Mouse (Mus musculus) intestine, postnatal 0 days (tissue): Measurements from ENCODE around the gene Pgc. TPM values are rescaled to one million over a fixed set of nuclear protein-coding genes. Genes with fewer than 3 reads are reported as not detected.

Experiments
- ATAC-seq: fragments of 200-750 bp; cut with Nextera tagmentation; 2 replicates; pipeline ENCODE4 v1.8.0; 2017; ENCODE audit warnings: mild to moderate bottlenecking, moderate TSS enrichment, moderate library complexity
- H3K27ac ChIP-seq: fragments of 300-500 bp; sonication (generic); 2 replicates; pipeline ENCODE4 v1.5.1; 2014; ENCODE audit warnings: mild to moderate bottlenecking, low read depth, low read length, moderate library complexity
- H3K27me3 ChIP-seq: fragments of 300-500 bp; sonication (generic); replicated peaks from 2 replicates; pipeline ENCODE4 v1.6.1; 2014; ENCODE audit warnings: low read length, mixed read lengths; ENCODE audit not compliant: control insufficient read depth, insufficient read depth
- H3K36me3 ChIP-seq: fragments of 300-500 bp; sonication (generic); 2 replicates; pipeline ENCODE4 v1.6.1; 2014; ENCODE audit warnings: mild to moderate bottlenecking, moderate library complexity; ENCODE audit not compliant: control insufficient read depth, insufficient read depth
- H3K4me1 ChIP-seq: fragments of 300-500 bp; sonication (generic); replicated peaks from 2 replicates; pipeline ENCODE4 v1.6.1; 2014; ENCODE audit warnings: antibody characterized with exemption, low read length, mixed read lengths; ENCODE audit not compliant: control insufficient read depth, insufficient read depth
- H3K4me2 ChIP-seq: fragments of 300-500 bp; sonication (generic); replicated peaks from 2 replicates; pipeline ENCODE4 v1.6.1; 2014; ENCODE audit warnings: low read depth, mild to moderate bottlenecking, moderate library complexity
- H3K4me3 ChIP-seq: fragments of 300-500 bp; sonication (generic); 2 replicates; pipeline ENCODE4 v1.5.1; 2014; ENCODE audit warnings: low read depth, low read length
- H3K9ac ChIP-seq: fragments of 300-500 bp; sonication (generic); 2 replicates; pipeline ENCODE4 v1.6.1; 2014; ENCODE audit warnings: mild to moderate bottlenecking, low read depth, low read length
- H3K9me3 ChIP-seq: fragments of 300-500 bp; sonication (generic); 2 replicates; pipeline ENCODE4 v1.6.1; 2016; ENCODE audit warnings: mixed run types; ENCODE audit not compliant: control insufficient read depth
- CTCF ChIP-seq: sonication (generic); IDR thresholded peaks from 2 replicates; pipeline ENCODE4 v1.5.1; 2016; ENCODE audit warnings: low read depth, mild to moderate bottlenecking, control low read depth, antibody characterized with exemption, moderate library complexity
- WGBS: fragments of 180-500 bp; shearing (Covaris S2); extraction: QIAGEN DNeasy Blood & Tissue Kit; methylation state at CpG from one replicate; pipeline ENCODE4 v1.1.7; 2014; 5-methylcytosine and 5-hydroxymethylcytosine counted together
- polyA plus RNA-seq: library from polyadenylated mRNA; unstranded; fragments of >200 nt; fragmentation: Nextera tagmentation; extraction: Ambion mirVana; gene quantifications from 2 replicates; pipeline ENCODE4 v1.2.1, GENCODE M21; 2015

The Pgc gene
- polyA plus RNA-seq, 1 experiment from 2014 or later: 7.4 TPM

DNA sequence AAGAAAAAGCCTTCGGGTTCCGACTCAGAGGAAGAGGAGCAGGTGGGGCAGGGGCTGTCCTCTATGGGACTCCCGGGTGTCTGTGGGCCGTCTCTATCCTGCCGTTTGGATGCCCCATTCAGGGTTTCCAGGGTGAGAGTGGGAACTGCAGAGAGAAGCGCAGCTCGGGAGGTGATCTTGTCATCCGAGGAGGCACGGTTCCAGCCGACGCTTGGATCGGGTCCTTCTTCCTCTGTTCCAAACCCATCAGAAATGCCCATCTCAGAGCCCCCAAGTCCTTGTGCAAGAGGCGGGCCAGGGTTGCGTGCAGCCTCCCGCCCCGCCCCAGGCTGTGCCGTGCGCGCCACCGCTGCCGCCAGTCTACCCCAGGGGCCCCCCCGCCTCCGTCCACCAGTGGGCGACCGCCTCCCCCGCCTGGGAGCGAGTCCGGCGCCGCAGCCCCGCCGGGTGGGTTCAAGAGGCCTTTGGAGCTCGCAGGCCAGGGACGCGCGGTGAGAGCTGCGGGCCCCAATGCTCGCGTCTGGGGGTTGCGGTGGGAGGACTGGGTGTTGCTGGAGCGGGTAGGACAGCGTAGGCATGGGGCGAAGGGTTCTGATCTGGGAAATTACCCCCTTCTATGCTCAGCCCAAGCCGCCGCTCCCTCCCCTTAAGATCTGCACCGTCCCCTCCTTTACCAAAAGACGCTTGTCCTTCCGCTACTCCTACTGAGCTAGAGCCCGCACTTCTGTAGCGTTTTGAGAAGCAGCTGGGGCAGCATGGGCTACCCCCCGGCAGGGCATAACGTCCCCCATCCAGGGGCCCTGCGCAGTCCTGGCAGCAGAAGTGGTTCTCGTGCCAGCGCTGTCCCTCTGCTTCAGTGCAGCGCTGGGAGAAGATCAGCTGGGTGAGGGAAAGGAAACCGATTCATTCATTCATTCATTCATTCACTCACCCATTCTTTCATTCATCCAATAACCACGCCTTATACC is 37.8 kb upstream of the Pgc start, which contains the start of gene Frs3:
Gene Frs3, plus strand, starts transcription at position 423 of the 968 bp plus-strand sequence.
- ATAC-seq: peak; percentile 35
- Histone ChIP-seq H3K27ac (peak within 1 kb of the TSS; percentile 90), H3K4me3 (peak within 1 kb of the TSS; percentile 87), H3K4me2 (peak within 1 kb of the TSS; percentile 100), H3K27me3 (no peaks in the 10 kb centered on the region), H3K9me3 (no peaks in the 10 kb centered on the region), H3K36me3 (peaks cover 11% of the 10 kb centered on the region), H3K9ac (peak within 1 kb of the TSS; percentile 75), H3K4me1 (peaks cover 8% of the 10 kb centered on the region)
- 3% methylated on average over 55 of the region's 58 CpGs for WGBS
- TF ChIP-seq CTCF: peak; percentile 40

- no peak overlapping the region for H3K9ac ChIP-seq
- H3K36me3 ChIP-seq: peaks cover under 1% of the 10 kb centered on the region; the same call in 1 of the 2 replicates
- no peak for TF ChIP-seq CTCF
- no peak overlapping the region for H3K27ac ChIP-seq
- no peak overlapping the region for H3K4me3 ChIP-seq
- H3K4me1 ChIP-seq: peaks cover 8% of the 10 kb centered on the region
- no peaks in the 10 kb centered on the region for H3K9me3 ChIP-seq
- no peak overlapping the region; the same call in 1 of the 2 replicates for H3K4me2 ChIP-seq
- H3K27me3 ChIP-seq: no peaks in the 10 kb centered on the region
- ATAC-seq: no peak
- WGBS: 87% methylated on average over 8 of the region's 8 CpGs
Observed at GRCm38 (mm10) chr17:47689894-47690293, 36.7 kb upstream of the Pgc start.

DNA sequence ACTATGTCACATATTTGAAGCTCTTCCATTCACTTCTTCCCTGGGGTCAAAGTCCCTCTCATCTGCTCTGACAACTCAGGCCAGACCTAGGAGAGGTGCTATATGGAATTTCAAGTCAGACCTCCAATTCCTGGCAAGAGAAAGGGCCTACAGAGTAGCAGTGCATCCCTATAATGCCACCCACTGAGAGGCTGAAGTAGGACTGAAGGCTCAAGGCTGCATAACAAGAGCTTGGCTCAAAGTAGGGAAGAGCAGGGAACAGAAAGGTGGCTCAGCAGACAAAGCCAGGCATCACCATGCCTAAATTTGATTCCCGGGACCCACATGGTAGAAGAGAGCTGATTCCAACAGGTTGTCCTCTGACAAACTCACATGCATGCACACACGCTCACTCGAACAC is 35.0 kb upstream of the Pgc start:
- H3K4me3 ChIP-seq: no peak overlapping the region
- no peaks in the 10 kb centered on the region for H3K36me3 ChIP-seq
- no peak for TF ChIP-seq CTCF
- H3K27me3 ChIP-seq: no peaks in the 10 kb centered on the region
- H3K9me3 ChIP-seq: no peaks in the 10 kb centered on the region
- peaks cover 8% of the 10 kb centered on the region for H3K4me1 ChIP-seq
- no peak for ATAC-seq
- WGBS: 95% methylated on average over 3 of the region's 3 CpGs
- no peak overlapping the region for H3K9ac ChIP-seq
- no peak overlapping the region for H3K4me2 ChIP-seq
- H3K27ac ChIP-seq: no peak overlapping the region

DNA sequence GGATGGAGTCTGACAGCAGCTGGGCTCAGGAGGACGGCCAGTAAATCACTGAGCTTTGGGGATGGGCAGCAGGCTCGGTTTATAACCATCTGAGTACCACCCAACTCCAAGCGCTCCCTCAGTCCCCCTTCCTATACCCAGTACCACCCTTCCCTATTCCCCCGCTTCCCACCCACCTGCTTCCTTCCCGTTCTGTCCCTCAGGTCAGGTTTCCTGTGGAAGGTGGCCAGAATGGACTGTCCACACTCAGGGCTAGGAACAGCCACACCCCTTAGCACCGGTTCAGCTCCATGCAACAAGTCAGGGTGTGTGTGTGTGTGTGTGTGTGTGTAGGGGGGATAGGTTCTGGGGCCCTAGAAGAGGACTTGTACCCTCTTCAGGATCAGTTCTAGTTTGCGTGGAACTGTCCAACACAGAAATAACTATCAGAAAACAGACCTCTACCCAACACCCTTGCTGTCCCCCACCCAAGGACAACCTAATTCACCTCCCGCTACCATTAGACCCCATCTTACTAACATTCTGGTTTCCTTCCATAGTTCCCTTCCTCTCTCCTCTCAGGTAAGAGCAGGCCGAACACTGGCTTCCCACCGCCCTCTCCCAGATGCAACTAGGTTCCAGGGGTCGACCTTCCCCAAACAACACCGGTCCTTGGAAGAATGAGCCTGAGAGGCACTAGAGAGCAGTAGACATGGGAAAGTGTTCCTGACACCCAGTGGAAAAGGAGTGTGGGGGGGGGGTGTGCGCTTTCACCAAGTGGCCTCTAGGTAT is 32.8 kb upstream of the Pgc start:
- H3K36me3 ChIP-seq: no peaks in the 10 kb centered on the region; the same call in 1 of the 2 replicates
- H3K27ac ChIP-seq: no peak overlapping the region
- H3K4me2 ChIP-seq: peak overlapping the region; percentile 93
- peak overlapping the region; percentile 79 for H3K4me3 ChIP-seq
- peak overlapping the region; percentile 74; the same call in 1 of the 2 replicates for H3K9ac ChIP-seq
- ATAC-seq: no peak
- H3K27me3 ChIP-seq: no peaks in the 10 kb centered on the region
- no peak for TF ChIP-seq CTCF
- peaks cover 3% of the 10 kb centered on the region; the same call in 1 of the 2 replicates for H3K4me1 ChIP-seq
- WGBS: 47% methylated on average over 13 of the region's 13 CpGs
- no peaks in the 10 kb centered on the region for H3K9me3 ChIP-seq

GRCm38 (mm10) chr17:47694442-47694502 is 32.4 kb upstream of the Pgc start, which contains the start of gene Gm21981:
TSS of gene Gm21981 (minus strand) at chr17:47694455.
- TF ChIP-seq CTCF: no peak
- WGBS: 2% methylated on average over 3 of the region's 3 CpGs
- no peaks in the 10 kb centered on the region; the same call in 1 of the 2 replicates for H3K36me3 ChIP-seq

More at GRCm38 (mm10) chr17:47694442-47694502, 32.4 kb upstream of the Pgc start, which contains the start of gene Gm21981:
- peak within 1 kb of the TSS; percentile 79 for H3K4me3 ChIP-seq
- peak within 1 kb of the TSS; percentile 93 for H3K4me2 ChIP-seq
- H3K27ac ChIP-seq: peak within 1 kb of the TSS; percentile 35
- ATAC-seq: no peak
- H3K27me3 ChIP-seq: no peaks in the 10 kb centered on the region
- H3K4me1 ChIP-seq: peaks cover under 1% of the 10 kb centered on the region; the same call in 1 of the 2 replicates
- no peaks in the 10 kb centered on the region for H3K9me3 ChIP-seq
- peak within 1 kb of the TSS; percentile 74 for H3K9ac ChIP-seq
